Mouse (Mus musculus): Measurements from ENCODE around the gene Zfp445.

- no peak for TF ChIP-seq CTCF (IDR thresholded peaks at IDR 0.05; ENCODE audit: low read depth, low read length)
- TF ChIP-seq POLR2AphosphoS5 (IDR thresholded peaks at IDR 0.05; ENCODE audit: insufficient replicate concordance, low read depth, low read length) = no peak
- no peak for TF ChIP-seq GATA1 (IDR thresholded peaks at IDR 0.05; ENCODE audit: borderline replicate concordance, low read length)
- TF ChIP-seq TAL1 (conservative IDR thresholded peaks at IDR 0.05; ENCODE audit: low read depth, low read length) = no peak
Measured at GRCm38 (mm10) chr9:122863731-122864130, 2.1 kb downstream of the Zfp445 start.
